Mouse (Mus musculus): Measurements from ENCODE around the gene Pdzk1. TPM values are rescaled to one million over a fixed set of nuclear protein-coding genes. Genes with fewer than 3 reads are reported as not detected.

Pdzk1 gene
- total RNA-seq, 2 experiments from 2014 or later, result 0.14 TPM; not detected in 1

DNA sequence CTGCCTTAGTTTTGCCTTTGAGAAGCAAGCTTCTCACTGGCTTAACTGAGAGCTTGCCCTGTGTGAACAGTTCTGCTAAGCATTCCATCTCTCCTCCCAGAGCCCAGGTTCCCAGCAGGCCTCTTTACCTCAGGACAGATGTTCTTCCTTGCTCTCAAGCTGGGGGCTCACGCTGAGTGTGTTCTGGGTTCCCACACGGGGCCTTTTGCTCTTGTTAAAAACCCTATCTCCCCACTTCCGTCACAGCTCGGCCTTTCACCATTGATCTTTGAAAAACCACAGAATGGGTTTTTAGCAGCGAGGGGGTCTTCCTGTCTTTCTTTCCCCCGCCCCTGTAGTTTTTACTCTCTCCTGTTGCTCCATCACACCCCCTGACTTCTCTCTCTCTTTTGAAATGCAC, 14.7 kb upstream of the Pdzk1 start:
- intact Hi-C loops (cut with DNase I), result no loop called here
- no peak for TF ChIP-seq CTCF (IDR thresholded peaks at IDR 0.05)
- H3K27ac ChIP-seq, result no peak overlapping the region
- H3K4me3 ChIP-seq, result no peak overlapping the region
- DNase-seq (ENCODE audit: extremely low spot score in 1 of 2, low spot score in 2 of 2), result no peak

- DNase-seq (ENCODE audit: extremely low spot score in 1 of 2, low spot score in 2 of 2), result no peak
- TF ChIP-seq CTCF (IDR thresholded peaks at IDR 0.05), result no peak
- intact Hi-C loops (cut with DNase I), result no loop called here
- H3K4me3 ChIP-seq, result no peak overlapping the region
- no peak overlapping the region for H3K27ac ChIP-seq
Measured at GRCm38 (mm10) chr3:96820116-96820915, 8.8 kb upstream of the Pdzk1 start.

DNA sequence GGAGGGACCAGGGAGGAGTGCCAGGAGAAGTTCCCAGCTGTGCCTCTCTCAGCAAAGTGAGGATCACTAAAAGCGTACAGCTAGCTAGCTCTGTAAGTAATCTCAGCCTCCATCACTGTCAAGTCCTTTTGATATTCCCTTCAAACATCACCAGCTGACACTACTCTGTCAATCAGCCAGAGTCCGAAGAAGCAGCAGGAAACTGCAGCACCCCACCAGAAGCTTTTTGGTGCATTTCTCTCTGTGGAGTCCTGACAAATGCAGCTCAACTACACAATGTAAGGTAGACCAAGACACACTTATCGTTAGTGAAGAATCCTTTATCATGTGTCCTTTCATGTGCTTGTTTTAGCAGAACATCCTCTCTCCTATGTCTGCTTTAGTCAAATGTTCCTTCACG, 7.5 kb upstream of the Pdzk1 start:
- no peak overlapping the region for H3K4me3 ChIP-seq
- no peak for TF ChIP-seq CTCF (IDR thresholded peaks at IDR 0.05)
- H3K27ac ChIP-seq, result no peak overlapping the region
- no peak for DNase-seq (ENCODE audit: extremely low spot score in 1 of 2, low spot score in 2 of 2)
- intact Hi-C loops (cut with DNase I), result no loop called here

GRCm38 (mm10) chr3:96823701-96824100, 5.4 kb upstream of the Pdzk1 start:
- intact Hi-C loops (cut with DNase I), result no loop called here

DNA sequence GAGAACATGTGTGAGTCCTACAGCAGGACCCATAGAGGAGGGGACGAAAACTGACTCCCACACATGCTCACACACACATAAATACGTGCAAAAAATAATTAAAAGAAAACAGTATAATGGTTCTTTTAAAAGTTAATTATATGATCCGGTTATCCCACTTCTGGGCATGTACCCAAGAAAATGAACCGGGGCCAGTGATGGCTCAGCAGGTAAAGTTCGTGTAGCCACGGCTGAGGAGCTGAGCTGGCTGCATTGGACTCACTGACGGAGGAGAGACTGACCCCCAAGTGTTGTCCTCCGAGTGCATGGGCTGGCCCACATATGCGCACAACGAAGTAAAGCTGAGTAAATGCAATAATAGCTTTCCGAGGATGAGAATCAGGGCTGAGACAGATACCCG, 4.5 kb upstream of the Pdzk1 start:
- intact Hi-C loops (cut with DNase I), result no loop called here
- no peak for TF ChIP-seq CTCF (IDR thresholded peaks at IDR 0.05)
- Histone ChIP-seq H3K4me3 (no peak overlapping the region), H3K27ac (no peak overlapping the region)
- DNase-seq (ENCODE audit: extremely low spot score in 1 of 2, low spot score in 2 of 2), result no peak

More at GRCm38 (mm10) chr3:96823701-96824100, 5.4 kb upstream of the Pdzk1 start:
- H3K4me3 ChIP-seq, result no peak overlapping the region
- no peak for TF ChIP-seq CTCF (IDR thresholded peaks at IDR 0.05)
- DNase-seq (ENCODE audit: extremely low spot score in 1 of 2, low spot score in 2 of 2), result no peak
- H3K27ac ChIP-seq, result no peak overlapping the region

DNA sequence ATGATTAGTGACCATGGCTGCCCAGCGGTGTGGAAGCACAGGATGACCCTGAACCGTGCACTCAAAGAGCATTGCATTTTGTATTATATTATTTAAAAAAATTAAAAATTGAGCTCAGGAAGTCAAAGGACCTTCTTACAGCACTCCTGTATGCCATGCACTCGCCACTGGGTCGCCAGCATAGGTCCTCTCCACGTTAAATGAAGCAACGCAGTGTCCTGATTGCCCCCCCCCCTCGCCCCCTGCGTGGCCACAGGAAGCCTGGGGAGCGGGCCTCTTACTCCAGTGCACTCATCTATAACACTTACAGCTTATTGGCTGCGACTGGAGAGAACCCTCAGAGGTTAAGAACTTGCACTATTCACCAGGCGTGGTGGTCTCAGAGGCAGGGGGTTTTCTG, 3.8 kb upstream of the Pdzk1 start:
- no peak overlapping the region for H3K27ac ChIP-seq
- no peak for DNase-seq (ENCODE audit: extremely low spot score in 1 of 2, low spot score in 2 of 2)
- TF ChIP-seq CTCF (IDR thresholded peaks at IDR 0.05), result no peak
- intact Hi-C loops (cut with DNase I), result no loop called here
- no peak overlapping the region for H3K4me3 ChIP-seq

DNA sequence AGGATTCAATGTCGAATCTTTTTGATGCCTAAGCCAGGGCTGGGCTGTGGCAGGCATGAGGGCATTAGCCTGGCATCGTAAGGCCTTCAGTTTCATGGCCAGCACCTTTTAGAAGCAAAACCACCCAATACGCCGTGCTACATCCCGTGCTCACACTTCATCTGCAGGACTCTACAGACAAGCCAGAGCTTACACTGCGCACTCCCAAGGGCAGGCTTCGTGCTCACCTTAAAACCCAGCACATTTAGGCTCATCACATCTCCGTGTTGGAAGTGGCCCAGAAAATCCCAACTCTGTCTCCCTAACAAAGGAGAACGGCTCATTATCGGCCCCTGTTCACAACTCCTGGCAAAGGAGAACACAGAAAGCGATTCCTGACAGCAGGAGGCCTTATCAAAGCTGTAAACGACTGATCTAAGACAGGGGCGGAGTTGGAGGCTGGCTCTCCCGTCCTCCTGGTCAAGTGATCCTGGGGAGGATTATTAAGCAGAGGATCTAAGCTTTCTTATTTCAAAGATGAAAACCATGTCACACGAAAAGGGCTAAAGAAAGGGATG, 698 bp upstream of the Pdzk1 start:
- Histone ChIP-seq H3K4me3 (no peak overlapping the region), H3K27ac (no peak overlapping the region)
- no peak for TF ChIP-seq CTCF (IDR thresholded peaks at IDR 0.05)
- no peak for DNase-seq (ENCODE audit: extremely low spot score in 1 of 2, low spot score in 2 of 2)
- intact Hi-C loops (cut with DNase I), result no loop called here

- no peak overlapping the region for H3K4me3 ChIP-seq
- no peak for TF ChIP-seq CTCF (IDR thresholded peaks at IDR 0.05)
- intact Hi-C loops (cut with DNase I), result no loop called here
- DNase-seq (ENCODE audit: extremely low spot score in 1 of 2, low spot score in 2 of 2), result no peak
- H3K27ac ChIP-seq, result no peak overlapping the region
Measured at GRCm38 (mm10) chr3:96829856-96830255, 772 bp downstream of the Pdzk1 start.

GRCm38 (mm10) chr3:96832930-96833329, 3.8 kb downstream of the Pdzk1 start:
- no peak for DNase-seq (ENCODE audit: extremely low spot score in 1 of 2, low spot score in 2 of 2)
- H3K27ac ChIP-seq, result no peak overlapping the region
- TF ChIP-seq CTCF (IDR thresholded peaks at IDR 0.05), result no peak
- intact Hi-C loops (cut with DNase I), result no loop called here
- no peak overlapping the region for H3K4me3 ChIP-seq

DNA sequence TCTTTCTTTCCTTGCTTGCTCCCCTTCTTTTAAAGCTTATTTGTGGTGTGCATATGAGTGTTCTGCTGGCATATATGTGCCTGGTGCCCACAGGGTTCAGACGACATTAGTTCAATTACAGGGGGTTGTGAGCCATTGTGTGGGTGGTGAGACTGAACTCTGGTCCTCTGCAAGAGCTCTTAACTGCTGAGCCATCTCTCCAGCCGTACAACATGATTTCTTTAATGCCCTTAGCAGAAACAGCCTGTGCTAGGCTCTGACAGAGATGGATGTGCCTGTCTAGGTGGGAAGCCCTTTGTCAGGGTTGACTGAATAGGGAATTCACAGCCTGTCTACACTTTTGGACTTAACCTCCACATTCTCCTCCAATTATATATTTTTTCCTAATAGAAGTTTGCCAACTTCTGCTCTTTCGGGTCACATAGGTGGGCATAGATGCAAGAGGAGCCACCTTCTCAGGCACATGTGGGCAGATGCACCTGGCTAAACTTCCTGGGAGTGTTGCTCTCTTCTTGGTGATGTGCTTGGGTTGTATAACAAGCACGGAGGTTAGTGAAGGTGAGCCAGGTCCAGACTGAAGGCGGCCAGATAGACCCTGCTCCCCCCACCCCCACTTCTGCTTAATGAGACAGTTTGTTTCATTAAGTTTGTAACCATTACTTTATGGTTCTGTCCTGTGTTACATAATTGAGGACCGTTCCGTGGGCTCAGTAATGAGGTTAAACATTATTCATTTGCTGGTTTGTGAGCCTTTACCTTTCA, 5.7 kb downstream of the Pdzk1 start:
- DNase-seq (ENCODE audit: extremely low spot score in 1 of 2, low spot score in 2 of 2), result no peak
- intact Hi-C loops (cut with DNase I), result no loop called here
- H3K4me3 ChIP-seq, result no peak overlapping the region
- no peak overlapping the region for H3K27ac ChIP-seq
- no peak for TF ChIP-seq CTCF (IDR thresholded peaks at IDR 0.05)

GRCm38 (mm10) chr3:96836414-96836813, 7.3 kb downstream of the Pdzk1 start:
- no peak overlapping the region for H3K27ac ChIP-seq
- no peak for DNase-seq (ENCODE audit: extremely low spot score in 1 of 2, low spot score in 2 of 2)
- H3K4me3 ChIP-seq, result no peak overlapping the region
- intact Hi-C loops (cut with DNase I), result no loop called here
- no peak for TF ChIP-seq CTCF (IDR thresholded peaks at IDR 0.05)

DNA sequence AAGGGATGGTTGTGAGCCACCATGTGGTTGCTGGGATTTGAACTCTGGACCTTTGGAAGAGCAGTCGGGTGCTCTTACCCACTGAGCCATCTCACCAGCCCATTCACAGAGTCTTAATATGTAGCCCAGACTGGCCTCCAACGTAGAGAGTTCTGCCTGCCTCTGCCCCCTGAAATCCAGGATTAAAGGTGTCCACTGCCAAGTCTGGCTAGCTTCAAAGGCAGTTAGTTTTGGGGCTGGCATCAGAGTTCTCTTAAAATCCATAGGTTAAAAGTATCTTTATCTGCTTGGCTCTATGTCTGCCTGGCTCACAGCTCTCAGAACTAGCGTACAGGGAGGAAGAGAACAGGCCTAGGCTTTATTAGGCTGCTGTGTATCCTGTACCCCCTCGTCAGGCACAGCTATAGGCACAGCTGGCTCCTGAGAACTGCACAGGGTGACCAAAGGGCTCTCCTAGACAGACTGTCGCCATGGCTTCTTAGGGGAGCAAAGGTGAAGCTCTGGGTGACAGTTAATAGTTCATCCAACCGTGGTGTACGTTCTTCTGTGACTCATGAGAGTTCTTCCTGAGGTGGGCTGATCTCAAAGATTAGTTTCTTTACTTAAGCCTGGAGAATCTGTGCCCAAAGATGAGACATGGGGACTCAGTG, 10.0 kb downstream of the Pdzk1 start:
- Histone ChIP-seq H3K27ac (no peak overlapping the region), H3K4me3 (no peak overlapping the region)
- TF ChIP-seq CTCF (IDR thresholded peaks at IDR 0.05), result no peak
- intact Hi-C loops (cut with DNase I), result no loop called here
- DNase-seq (ENCODE audit: extremely low spot score in 1 of 2, low spot score in 2 of 2), result no peak

Data from left cerebral cortex, adult 2 months (tissue).